Mouse (Mus musculus) hindbrain, embryonic 14.5 days (tissue): ENCODE measurements around the gene Lrp2. TPM values are rescaled to one million over a fixed set of nuclear protein-coding genes. Genes with fewer than 3 reads are reported as not detected.

ENCODE experiments used
- ATAC-seq: fragments of 200-750 bp; cut with Nextera tagmentation; 2 replicates; pipeline ENCODE4 v1.8.0; 2017; ENCODE audit warnings: moderate number of reproducible peaks, mild to moderate bottlenecking, moderate TSS enrichment, moderate library complexity; ENCODE audit not compliant: low FRiP score
- DNase-seq: peaks from one replicate; pipeline ENCODE4 v3.0.0-alpha.2; 2015; ENCODE audit warnings: low spot score
- H3K27ac ChIP-seq: fragments of 300-500 bp; sonication (generic); 2 replicates; pipeline ENCODE4 v1.5.1; 2014; ENCODE audit warnings: mild to moderate bottlenecking, moderate library complexity
- H3K27me3 ChIP-seq: fragments of 300-500 bp; sonication (generic); 2 replicates; pipeline ENCODE4 v1.6.1; 2014; ENCODE audit warnings: mild to moderate bottlenecking, low read length, mixed read lengths; ENCODE audit not compliant: control insufficient read depth, insufficient read depth
- H3K36me3 ChIP-seq: fragments of 300-500 bp; sonication (generic); replicated peaks from 2 replicates; pipeline ENCODE4 v1.6.1; 2014; ENCODE audit not compliant: control insufficient read depth, insufficient read depth
- H3K4me1 ChIP-seq: fragments of 300-500 bp; sonication (generic); replicated peaks from 2 replicates; pipeline ENCODE4 v1.6.1; 2014; ENCODE audit warnings: antibody characterized with exemption, low read length, mixed read lengths; ENCODE audit not compliant: control insufficient read depth, insufficient read depth
- H3K4me2 ChIP-seq: fragments of 300-500 bp; sonication (generic); replicated peaks from 2 replicates; pipeline ENCODE4 v1.6.1; 2014; ENCODE audit warnings: mild to moderate bottlenecking, moderate library complexity
- H3K4me3 ChIP-seq: fragments of 300-500 bp; sonication (generic); replicated peaks from 2 replicates; pipeline ENCODE4 v1.5.1; 2014; ENCODE audit warnings: mild to moderate bottlenecking, low read length
- H3K9ac ChIP-seq: fragments of 300-500 bp; sonication (generic); 2 replicates; pipeline ENCODE4 v1.6.1; 2014
- H3K9me3 ChIP-seq: fragments of 300-500 bp; sonication (generic); 2 replicates; pipeline ENCODE4 v1.6.1; 2016; ENCODE audit warnings: low read length; ENCODE audit not compliant: control insufficient read depth
- WGBS: fragments of 180-500 bp; shearing (Covaris S2); extraction: QIAGEN DNeasy Blood & Tissue Kit; methylation state at CpG from one replicate; pipeline ENCODE4 v1.1.7; 2014; 5-methylcytosine and 5-hydroxymethylcytosine counted together
- polyA plus RNA-seq: library from polyadenylated mRNA; unstranded; fragments of >200 nt; fragmentation: Nextera tagmentation; extraction: Ambion mirVana; gene quantifications from 2 replicates; pipeline ENCODE4 v1.2.1, GENCODE M21; 2014

The Lrp2 gene
- polyA plus RNA-seq, 1 experiment from 2014 or later = 1.7 TPM

DNA sequence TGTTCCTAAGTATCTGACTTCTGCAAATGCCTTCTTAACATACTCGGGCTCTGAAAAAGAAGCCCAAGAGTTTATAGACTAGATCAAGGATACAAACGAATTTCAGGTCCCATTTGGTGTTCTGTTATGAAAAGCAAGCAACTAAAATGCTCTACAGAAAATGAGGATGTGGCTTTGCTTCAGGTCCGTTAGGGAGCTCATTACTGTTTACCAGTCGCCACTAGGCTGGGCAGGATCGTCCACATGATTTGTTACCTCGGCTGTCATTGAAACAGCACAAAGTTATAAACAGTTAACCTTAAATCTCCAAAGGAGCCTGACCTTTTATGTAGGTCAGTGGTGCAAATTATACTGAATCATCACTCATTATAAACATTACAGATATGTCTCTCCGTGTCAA lies 29.2 kb downstream of the Lrp2 start:
- Histone ChIP-seq H3K4me2 (no peak overlapping the region), H3K36me3 (no peaks in the 10 kb centered on the region), H3K4me3 (no peak overlapping the region), H3K9ac (no peak overlapping the region), H3K27me3 (no peaks in the 10 kb centered on the region), H3K27ac (no peak overlapping the region), H3K9me3 (no peaks in the 10 kb centered on the region), H3K4me1 (no peaks in the 10 kb centered on the region)
- ATAC-seq (no peak), DNase-seq (no peak)
- WGBS = 77% methylated on average over 7 of the region's 7 CpGs

DNA sequence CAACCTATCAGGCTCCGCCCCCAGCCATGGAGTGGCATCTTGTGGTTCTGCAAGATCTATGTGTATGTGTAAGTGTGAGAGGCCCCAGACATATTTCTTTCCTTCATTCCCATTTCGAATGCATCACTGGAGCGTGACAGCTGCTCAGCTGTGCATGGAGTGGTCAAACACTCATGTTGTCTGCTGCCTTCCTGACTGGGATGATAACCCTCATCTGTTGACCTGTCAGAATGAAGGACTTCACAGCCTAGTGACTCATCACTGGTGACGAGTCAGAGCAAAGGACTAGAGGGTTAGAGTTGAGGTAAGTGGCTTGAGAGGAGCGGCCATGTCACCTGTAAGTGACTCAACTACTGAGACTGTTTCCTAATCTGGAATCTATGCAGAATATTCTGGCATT lies 34.2 kb downstream of the Lrp2 start:
- 86% methylated on average over 5 of the region's 5 CpGs for WGBS

GRCm38 (mm10) chr2:69546823-69547222 lies 39.0 kb downstream of the Lrp2 start:
- 0 out of 2 replicates have a peak, but pooled peaks cover 6% of the 10 kb centered on the region for H3K4me1 ChIP-seq
- H3K27ac ChIP-seq = no peak overlapping the region
- no peaks in the 10 kb centered on the region for H3K9me3 ChIP-seq
- no peak overlapping the region for H3K4me2 ChIP-seq
- WGBS = 89% methylated on average over 11 of the region's 11 CpGs
- H3K4me3 ChIP-seq = no peak overlapping the region
- H3K27me3 ChIP-seq = no peaks in the 10 kb centered on the region
- no peak for ATAC-seq
- H3K9ac ChIP-seq = no peak overlapping the region
- H3K36me3 ChIP-seq = no peaks in the 10 kb centered on the region
- DNase-seq = no peak

More for the DNA sequence above, 34.2 kb downstream of the Lrp2 start:
- DNase-seq (no peak), ATAC-seq (no peak)
- H3K27me3 ChIP-seq = no peaks in the 10 kb centered on the region
- H3K9me3 ChIP-seq = no peaks in the 10 kb centered on the region
- no peak overlapping the region for H3K4me3 ChIP-seq
- H3K9ac ChIP-seq = no peak overlapping the region
- no peak overlapping the region for H3K27ac ChIP-seq
- H3K4me1 ChIP-seq = no peaks in the 10 kb centered on the region
- no peaks in the 10 kb centered on the region for H3K36me3 ChIP-seq
- H3K4me2 ChIP-seq = no peak overlapping the region

- H3K36me3 ChIP-seq = no peaks in the 10 kb centered on the region
- WGBS = 79% methylated on average over 7 of the region's 7 CpGs
- no peak for ATAC-seq
Measured at GRCm38 (mm10) chr2:69536018-69536417, 49.8 kb downstream of the Lrp2 start.

GRCm38 (mm10) chr2:69531528-69532055 lies 54.3 kb downstream of the Lrp2 start:
- Histone ChIP-seq H3K27me3 (no peaks in the 10 kb centered on the region), H3K4me3 (no peak overlapping the region), H3K9me3 (no peaks in the 10 kb centered on the region), H3K4me1 (0 out of 2 replicates have a peak, but pooled peaks cover 6% of the 10 kb centered on the region), H3K4me2 (no peak overlapping the region), H3K36me3 (no peaks in the 10 kb centered on the region), H3K9ac (no peak overlapping the region), H3K27ac (no peak overlapping the region)
- DNase-seq (no peak), ATAC-seq (peak; percentile 77; the same call in 1 of the 2 replicates)
- WGBS = 20% methylated on average over 3 of the region's 3 CpGs

More at GRCm38 (mm10) chr2:69536018-69536417, 49.8 kb downstream of the Lrp2 start:
- Histone ChIP-seq H3K27ac (no peak overlapping the region), H3K4me3 (no peak overlapping the region), H3K9ac (no peak overlapping the region), H3K27me3 (no peaks in the 10 kb centered on the region), H3K4me1 (0 out of 2 replicates have a peak, but pooled peaks cover 1% of the 10 kb centered on the region), H3K9me3 (no peaks in the 10 kb centered on the region), H3K4me2 (no peak overlapping the region)
- DNase-seq = no peak

GRCm38 (mm10) chr2:69530691-69531527 lies 55.0 kb downstream of the Lrp2 start:
- Histone ChIP-seq H3K36me3 (no peaks in the 10 kb centered on the region), H3K4me3 (no peak overlapping the region), H3K4me1 (0 out of 2 replicates have a peak, but pooled peaks cover 6% of the 10 kb centered on the region), H3K9me3 (no peaks in the 10 kb centered on the region), H3K9ac (no peak overlapping the region), H3K4me2 (no peak overlapping the region), H3K27me3 (no peaks in the 10 kb centered on the region), H3K27ac (no peak overlapping the region)
- 14% methylated on average over 14 of the region's 14 CpGs for WGBS
- ATAC-seq = peak; percentile 14; the same call in 1 of the 2 replicates
- DNase-seq = no peak

DNA sequence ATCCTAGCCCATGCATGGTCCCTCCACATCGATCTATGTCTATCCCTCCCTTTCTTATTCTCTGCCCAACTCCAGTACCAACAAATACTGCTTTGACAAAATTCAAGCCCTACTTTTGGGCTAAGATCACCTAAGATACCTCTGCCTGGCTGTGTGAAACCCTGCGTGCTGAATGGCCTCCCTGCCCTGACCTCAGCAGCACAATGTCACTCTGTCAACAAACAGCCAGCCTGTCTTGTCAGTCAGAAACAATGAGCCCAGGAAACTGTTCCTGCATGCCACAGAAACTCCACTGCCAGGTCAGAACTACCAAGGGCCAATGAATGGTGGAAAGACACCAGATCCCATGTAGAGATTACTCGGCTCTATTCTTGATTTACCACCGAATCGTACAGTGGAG lies 55.7 kb downstream of the Lrp2 start:
- H3K9ac ChIP-seq = no peak overlapping the region
- DNase-seq (no peak), ATAC-seq (no peak)
- no peak overlapping the region for H3K4me2 ChIP-seq
- no peaks in the 10 kb centered on the region for H3K9me3 ChIP-seq
- 0 out of 2 replicates have a peak, but pooled peaks cover 6% of the 10 kb centered on the region for H3K4me1 ChIP-seq
- H3K27ac ChIP-seq = no peak overlapping the region
- H3K4me3 ChIP-seq = no peak overlapping the region
- no peaks in the 10 kb centered on the region for H3K27me3 ChIP-seq
- 38% methylated on average over 5 of the region's 5 CpGs for WGBS
- no peaks in the 10 kb centered on the region for H3K36me3 ChIP-seq

- no peak overlapping the region for H3K9ac ChIP-seq
- H3K9me3 ChIP-seq = no peaks in the 10 kb centered on the region
- no peaks in the 10 kb centered on the region for H3K4me1 ChIP-seq
- no peaks in the 10 kb centered on the region for H3K36me3 ChIP-seq
- no peak for DNase-seq
- WGBS = 97% methylated on average over 2 of the region's 2 CpGs
- no peak overlapping the region for H3K27ac ChIP-seq
- no peak overlapping the region for H3K4me3 ChIP-seq
- no peak for ATAC-seq
- H3K4me2 ChIP-seq = no peak overlapping the region
- no peaks in the 10 kb centered on the region for H3K27me3 ChIP-seq
Measured at GRCm38 (mm10) chr2:69520273-69520672, 65.6 kb downstream of the Lrp2 start.

DNA sequence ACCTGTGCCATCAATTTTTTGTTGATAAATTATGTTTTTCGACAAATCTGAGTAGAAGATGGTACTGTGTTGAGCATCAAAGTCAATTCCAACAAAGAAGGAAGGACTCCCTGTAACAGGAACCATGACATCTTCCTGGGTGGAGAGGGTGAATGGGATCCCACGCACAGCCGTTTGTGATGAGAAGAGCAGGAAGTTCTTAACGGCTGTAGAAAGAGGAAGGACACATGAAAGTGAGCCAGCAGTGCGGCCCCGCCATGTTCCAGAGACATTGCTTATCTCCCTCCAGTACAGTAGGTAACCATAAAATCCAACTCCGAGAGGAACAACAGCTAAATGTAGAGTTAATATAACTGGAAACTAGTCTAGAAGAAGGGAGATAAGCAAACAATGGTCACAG lies 67.6 kb downstream of the Lrp2 start:
- Histone ChIP-seq H3K4me1 (no peaks in the 10 kb centered on the region), H3K36me3 (no peaks in the 10 kb centered on the region), H3K9ac (no peak overlapping the region), H3K4me3 (no peak overlapping the region), H3K27ac (no peak overlapping the region), H3K9me3 (no peaks in the 10 kb centered on the region), H3K4me2 (no peak overlapping the region), H3K27me3 (no peaks in the 10 kb centered on the region)
- 92% methylated on average over 7 of the region's 7 CpGs for WGBS
- ATAC-seq (no peak), DNase-seq (no peak)
